Mouse (Mus musculus) myocyte (in vitro differentiated cells): ENCODE measurements around the gene Oard1.

Experiments
- POLR2A ChIP-seq: IDR thresholded peaks from one replicate; pipeline ENCODE4 v1.6.1; 2011; ENCODE audit warnings: low read depth, mild to moderate bottlenecking, control low read depth, moderate library complexity; ENCODE audit not compliant: insufficient read length
- POLR2AphosphoS2 ChIP-seq: IDR thresholded peaks from one replicate; pipeline ENCODE4 v1.6.1; 2011; ENCODE audit warnings: low read depth, control low read depth; ENCODE audit not compliant: insufficient read length
- USF1 ChIP-seq: IDR thresholded peaks from one replicate; pipeline ENCODE4 v1.6.1; 2011; ENCODE audit warnings: low read depth, mild to moderate bottlenecking, control low read depth, moderate library complexity

- TF ChIP-seq POLR2A (no peak), USF1 (no peak), POLR2AphosphoS2 (no peak)
These were observed 1.4 kb downstream of the Oard1 start for GRCm38 (mm10) chr17:48411241-48411640.
